Mouse (Mus musculus): ENCODE results near the gene Asb15.

The Asb15 gene

DNA sequence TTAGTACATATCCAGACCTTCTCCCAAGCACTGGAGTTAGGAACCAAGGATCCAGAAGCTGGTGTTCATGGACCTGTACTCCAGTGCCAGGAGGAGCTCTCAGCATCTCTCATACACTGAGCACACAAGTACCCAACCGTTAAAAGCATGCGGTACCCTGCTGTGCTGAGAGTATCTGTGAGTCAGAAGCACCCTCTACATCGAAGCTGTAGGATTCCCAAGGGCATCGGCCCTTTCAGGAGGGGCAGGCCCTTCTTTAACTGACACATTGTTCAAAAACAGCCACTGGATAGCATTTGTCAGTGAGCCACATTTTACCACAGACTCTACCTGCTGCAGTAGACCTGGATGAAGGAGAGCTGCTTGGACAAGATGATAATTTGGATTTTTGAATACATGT is 80.2 kb downstream of the Asb15 start:
- DNase-seq (ENCODE audit: low spot score): no peak

DNA sequence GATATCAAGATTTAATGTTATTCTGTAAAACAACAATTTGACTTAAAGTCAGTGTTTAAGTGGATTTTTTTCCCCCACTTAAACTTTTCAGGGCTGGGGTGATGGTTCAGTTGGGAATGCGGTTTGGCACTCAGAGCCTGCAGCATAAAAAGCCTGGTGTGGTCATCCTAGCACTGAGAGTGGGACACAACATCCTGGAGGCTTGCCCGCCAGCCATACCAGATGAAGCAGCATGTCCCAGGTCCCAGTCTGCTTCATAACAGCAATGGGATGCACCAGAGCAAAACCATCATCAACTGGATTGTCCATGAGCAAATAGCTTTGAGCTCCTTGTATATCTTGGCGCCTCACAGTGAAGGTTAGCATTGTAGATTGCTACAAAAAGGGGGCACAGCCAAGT is 80.7 kb downstream of the Asb15 start:
- DNase-seq (ENCODE audit: low spot score): no peak

DNA sequence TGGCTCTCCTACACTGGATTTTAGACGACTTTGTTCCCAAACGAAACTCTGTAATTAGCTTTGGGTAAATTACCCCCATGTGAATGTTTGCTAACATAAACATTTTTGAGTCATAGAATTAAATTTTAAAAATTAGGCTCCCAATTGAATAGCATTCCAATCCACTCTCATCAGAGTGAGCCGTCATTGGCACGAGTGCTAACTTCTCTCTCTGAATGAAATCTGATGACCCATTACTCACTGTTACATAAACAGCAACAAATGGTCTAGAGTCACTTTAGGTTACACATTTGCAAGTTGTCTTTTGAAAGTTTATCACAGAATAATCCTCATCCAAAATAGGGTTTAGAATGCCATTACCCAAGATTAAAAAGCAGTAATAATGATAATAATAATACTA is 81.6 kb downstream of the Asb15 start:
- no peak for DNase-seq (ENCODE audit: low spot score)

DNA sequence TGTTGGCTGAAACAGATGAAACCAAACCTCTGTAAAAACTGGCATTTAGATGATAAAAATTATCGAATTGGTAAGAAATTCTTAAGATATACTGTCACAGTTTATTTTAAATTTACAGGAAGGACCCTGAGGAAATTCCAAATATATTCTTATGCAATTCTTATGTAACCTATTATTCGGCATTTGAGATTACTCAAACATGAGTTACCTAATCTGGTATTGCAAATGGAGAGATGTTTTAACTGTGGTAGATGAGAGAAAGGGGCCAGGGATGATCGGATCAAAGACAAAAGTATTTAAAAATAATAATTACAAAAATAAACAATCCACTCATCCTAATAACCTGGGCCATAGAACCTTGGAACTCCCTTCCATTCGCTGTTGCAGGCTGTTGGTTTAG is 82.4 kb downstream of the Asb15 start:
- no peak for DNase-seq (ENCODE audit: low spot score)

- no peak for DNase-seq (ENCODE audit: low spot score)
Observed at GRCm38 (mm10) chr6:24612074-24612755, 84.3 kb downstream of the Asb15 start.

DNA sequence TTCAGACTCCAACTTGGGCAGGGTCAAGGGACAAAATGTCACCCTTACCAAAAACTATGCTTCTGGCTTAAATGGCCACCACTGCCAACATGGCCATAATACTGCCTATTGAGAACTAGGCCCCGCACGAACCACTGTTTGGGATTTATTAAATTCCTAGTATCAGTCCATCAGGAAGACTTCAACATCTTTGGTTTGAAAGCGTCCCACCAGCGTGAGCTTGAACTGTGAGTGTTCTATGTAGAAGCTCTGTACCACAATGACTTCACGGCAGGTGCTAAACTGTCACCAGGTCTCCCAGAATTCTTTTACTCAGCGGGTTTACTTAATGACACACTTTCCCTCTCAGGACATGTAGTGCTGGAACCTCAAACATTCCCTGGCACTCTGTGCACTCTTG is 85.4 kb downstream of the Asb15 start:
- DNase-seq (ENCODE audit: low spot score): no peak

- no peak for DNase-seq (ENCODE audit: low spot score)
Observed at GRCm38 (mm10) chr6:24613918-24614317, 86.0 kb downstream of the Asb15 start.

- no peak for DNase-seq (ENCODE audit: low spot score)
Observed at GRCm38 (mm10) chr6:24616746-24617145, 88.8 kb downstream of the Asb15 start.

GRCm38 (mm10) chr6:24619285-24620045 is 91.5 kb downstream of the Asb15 start:
- no peak for DNase-seq (ENCODE audit: low spot score)

DNA sequence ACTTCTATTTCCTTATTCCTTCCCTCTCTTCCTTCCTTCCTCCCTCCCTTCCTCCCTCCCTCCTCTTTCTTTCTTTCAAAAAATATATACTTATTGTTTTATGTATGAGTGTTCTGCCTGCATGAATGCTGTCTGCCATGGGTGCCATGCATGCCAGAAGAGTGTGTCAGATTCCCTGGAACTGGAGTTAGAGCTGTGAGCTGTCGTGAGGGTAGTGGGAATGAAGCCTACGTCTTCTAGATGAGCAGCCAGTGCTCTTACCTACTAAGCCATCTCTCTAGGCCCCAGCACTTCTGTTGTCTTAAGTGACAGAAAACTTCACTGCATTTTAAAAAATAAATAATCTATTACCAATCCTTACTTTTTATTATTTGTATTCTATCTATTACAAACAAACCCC is 93.0 kb downstream of the Asb15 start:
- DNase-seq (ENCODE audit: low spot score): no peak

DNA sequence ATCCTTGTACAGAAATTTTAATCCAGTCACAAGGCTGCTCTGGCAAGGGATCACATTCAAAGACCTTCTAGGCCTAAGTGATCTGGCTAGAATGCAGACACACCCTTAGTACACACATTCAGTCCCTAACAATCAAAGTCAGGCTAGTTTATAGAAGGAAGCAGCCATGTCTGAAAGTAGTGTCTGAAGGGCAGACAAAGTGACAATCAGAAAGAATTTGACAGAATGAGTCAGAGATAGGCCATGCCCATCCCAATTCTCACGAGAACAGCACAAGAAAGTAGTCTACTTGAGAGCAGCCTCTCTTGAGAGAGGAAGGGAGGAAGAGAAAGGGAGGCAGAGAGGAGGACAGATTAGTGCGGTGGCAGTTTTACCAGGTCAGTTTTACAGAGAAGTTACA is 94.2 kb downstream of the Asb15 start:
- DNase-seq (ENCODE audit: low spot score): no peak

All from urinary bladder, postnatal 10 days (tissue).